ENCODE assay signal across 23 mouse cellular contexts in the genomic region with DNA sequence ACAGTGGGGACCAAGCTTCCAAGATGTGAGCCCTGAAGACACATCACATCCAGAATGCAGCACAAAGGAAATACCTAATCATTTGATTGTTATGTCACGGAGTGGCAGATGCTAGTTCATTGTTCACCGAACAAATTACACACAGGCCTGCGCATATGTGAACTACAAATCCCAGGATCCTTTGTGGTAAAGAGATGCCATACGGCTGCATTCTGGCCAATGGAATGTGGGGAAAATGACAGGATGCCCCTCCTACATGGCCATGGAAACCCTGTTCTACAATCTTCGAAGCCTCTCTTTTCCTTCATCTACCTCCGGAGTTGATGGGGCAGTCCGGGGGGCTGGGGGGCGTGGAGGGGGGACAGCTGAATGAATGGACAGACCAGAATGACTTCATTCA. TPM values are rescaled to one million over a fixed set of nuclear protein-coding genes. Genes with fewer than 3 reads are reported as not detected.
DNase-seq lines count a peak whose midpoint lies in the region; ATAC-seq and TF ChIP-seq lines count a peak whose summit lies in the region.
"Had no signal": no experiment of that assay in that cellular context is flagged by ENCODE, and none has a peak within 500 bp of the region (broad histone marks: within the 10 kb centered on the region; RNA-seq: fewer than 3 reads in every experiment).

No protein-coding gene starts in this region.

- H3K4me1 ChIP-seq in hindbrain, embryonic 10.5 days (replicated peaks), result peaks cover 33% of the 10 kb centered on the region
- H3K4me1 ChIP-seq in hindbrain, embryonic 16.5 days (ENCODE audit: control insufficient read depth, insufficient read depth, low read depth, low read length), result no peaks in the 10 kb centered on the region
- H3K4me1 ChIP-seq in hindbrain, embryonic 15.5 days (replicated peaks), result peaks cover 13% of the 10 kb centered on the region

- H3K36me3 ChIP-seq in hindbrain, embryonic 10.5 days, result no peaks in the 10 kb centered on the region
- H3K36me3 ChIP-seq in hindbrain, embryonic 16.5 days (ENCODE audit: control insufficient read depth, insufficient read depth, low read length), result no peaks in the 10 kb centered on the region
- H3K36me3 ChIP-seq in hindbrain, embryonic 15.5 days, result no peaks in the 10 kb centered on the region
- H3K36me3 ChIP-seq: heart, embryonic 12.5 days had no signal

- no peak for DNase-seq in hindbrain, embryonic 10.5 days (ENCODE audit: low spot score)
- DNase-seq in ES-CJ7 (ENCODE audit: low read depth, low spot score), result peak; percentile 33
- DNase-seq in brain, embryonic 14.5 days (ENCODE audit: low read depth), result peak; percentile 57
- no peak for DNase-seq in adrenal gland, adult 2 months
- no peak for DNase-seq in cerebellum, adult 9-11 months
- DNase-seq: adrenal gland, postnatal 14 days; cerebellum, adult 11 months; cerebellum, postnatal 14 days; embryo, embryonic 11 days; heart, postnatal 14 days; kidney, postnatal 36 days; layer of hippocampus, adult 9-11 months; left cerebral cortex, postnatal 4 days; liver; right cerebral cortex, postnatal 25 days; thymus, postnatal 4 days had no signal

- H3K9me3 ChIP-seq in hindbrain, embryonic 10.5 days, result 0 out of 2 replicates have a peak, but pooled peaks cover 7% of the 10 kb centered on the region
- H3K9me3 ChIP-seq in hindbrain, embryonic 16.5 days (ENCODE audit: control insufficient read depth, low read length), result no peaks in the 10 kb centered on the region
- H3K9me3 ChIP-seq in hindbrain, embryonic 15.5 days, result no peaks in the 10 kb centered on the region

- H3K4me3 ChIP-seq in hindbrain, embryonic 10.5 days, result no peak overlapping the region
- no peak overlapping the region for H3K4me3 ChIP-seq in hindbrain, embryonic 16.5 days (ENCODE audit: low read length)
- no peak overlapping the region for H3K4me3 ChIP-seq in hindbrain, embryonic 15.5 days
- H3K4me3 ChIP-seq: heart, embryonic 12.5 days; left cerebral cortex, adult 2 months had no signal

- no peak for TF ChIP-seq CTCF in brain, embryonic 14.5 days (IDR thresholded peaks at IDR 0.05; ENCODE audit: borderline replicate concordance, extremely low read depth, insufficient read depth, insufficient read length)

- no peak overlapping the region for H3K4me2 ChIP-seq in hindbrain, embryonic 16.5 days (ENCODE audit: low read length)
- no peak overlapping the region for H3K4me2 ChIP-seq in hindbrain, embryonic 15.5 days
- H3K4me2 ChIP-seq: heart, embryonic 12.5 days had no signal

- ATAC-seq in hindbrain, embryonic 16.5 days, result no peak
- 0 out of 2 replicates have a peak, but pooled peaks have one; percentile 46 for ATAC-seq in hindbrain, embryonic 15.5 days (ENCODE audit: low FRiP score, low read depth)
- ATAC-seq: inflammation-experienced regulatory T-cells, adult 6 months; lung, postnatal 0 days had no signal

- H3K27ac ChIP-seq in hindbrain, embryonic 10.5 days, result peak overlapping the region; percentile 85
- no peak overlapping the region for H3K27ac ChIP-seq in hindbrain, embryonic 16.5 days (ENCODE audit: low read depth, low read length)
- no peak overlapping the region for H3K27ac ChIP-seq in hindbrain, embryonic 15.5 days (replicated peaks)
- H3K27ac ChIP-seq: left cerebral cortex, adult 2 months had no signal

- 89% methylated on average over 8 of the region's 8 CpGs for WGBS in hindbrain, embryonic 10.5 days
- WGBS in hindbrain, embryonic 16.5 days, result 83% methylated on average over 8 of the region's 8 CpGs
- WGBS in hindbrain, embryonic 15.5 days, result 79% methylated on average over 8 of the region's 8 CpGs

- peaks cover 6% of the 10 kb centered on the region; the same call in 1 of the 2 replicates for H3K27me3 ChIP-seq in hindbrain, embryonic 10.5 days (ENCODE audit: insufficient read depth, poor library complexity, severe bottlenecking)
- H3K27me3 ChIP-seq in hindbrain, embryonic 16.5 days (replicated peaks; ENCODE audit: control insufficient read depth, insufficient read depth, low read length), result peaks cover 5% of the 10 kb centered on the region; the same call in 1 of the 2 replicates
- H3K27me3 ChIP-seq in hindbrain, embryonic 15.5 days, result no peaks in the 10 kb centered on the region
- H3K27me3 ChIP-seq: CH12.LX had no signal

- no peak for TF ChIP-seq POLR2A in brain, embryonic 14.5 days (IDR thresholded peaks at IDR 0.05; ENCODE audit: borderline replicate concordance, extremely low read depth, insufficient read depth, insufficient read length, poor library complexity, severe bottlenecking)

- no peak overlapping the region for H3K9ac ChIP-seq in hindbrain, embryonic 16.5 days (ENCODE audit: low read depth, low read length)
- no peak overlapping the region for H3K9ac ChIP-seq in hindbrain, embryonic 15.5 days
- H3K9ac ChIP-seq: heart, embryonic 12.5 days had no signal

RNA-seq across cellular contexts. Expression of a gene that starts 37.4 kb away (rescaled TPM):
- polyA plus RNA-seq in hindbrain, embryonic 10.5 days (2016; fragmentation: Nextera tagmentation; extraction: Ambion mirVana), result 81.7 and 109 TPM in 2 replicates
- polyA plus RNA-seq in hindbrain, embryonic 16.5 days (2015; fragmentation: Nextera tagmentation; extraction: Ambion mirVana), result 29.3 and 31.7 TPM in 2 replicates
- polyA plus RNA-seq in brain, embryonic 14.5 days (2012; rRNA removed), result 29.3 and 35.7 TPM in 2 replicates
- 30.6 and 31.8 TPM in 2 replicates for polyA plus RNA-seq in hindbrain, embryonic 15.5 days (2015; fragmentation: Nextera tagmentation; extraction: Ambion mirVana)
- total RNA-seq in adrenal gland, adult 2 months (2021), result 10 to 100 TPM; 13.6 to 14.9 TPM
- 1.6 and 1.8 TPM in 2 replicates for polyA plus RNA-seq in adrenal gland, adult 2 months (2012; rRNA removed)

Comparison
In these comparisons a context has a peak if more than half of its experiments do, and no peak if none do; other contexts are left out.
1. DNase-seq: peak in ES-CJ7 (single experiment) and brain, embryonic 14.5 days (single experiment); none in hindbrain, embryonic 10.5 days (single experiment), adrenal gland, adult 2 months (single experiment) and cerebellum, adult 9-11 months (single experiment).
2. RNA of a gene that starts 37.4 kb away (polyA plus RNA-seq): 81.7 to 109 TPM in hindbrain, embryonic 10.5 days, 29.3 to 31.7 TPM in hindbrain, embryonic 16.5 days, 30.6 to 31.8 TPM in hindbrain, embryonic 15.5 days and 29.3 to 35.7 TPM in brain, embryonic 14.5 days; 1.6 to 1.8 TPM in adrenal gland, adult 2 months; every median in the first group is over 10 times any median in the second.